Mouse (Mus musculus): ENCODE data around the gene Psmg4. TPM values are rescaled to one million over a fixed set of nuclear protein-coding genes. Genes with fewer than 3 reads are reported as not detected.

Psmg4 gene
- polyA plus RNA-seq, 1 experiment from 2014 or later, result 82.3 TPM

DNA sequence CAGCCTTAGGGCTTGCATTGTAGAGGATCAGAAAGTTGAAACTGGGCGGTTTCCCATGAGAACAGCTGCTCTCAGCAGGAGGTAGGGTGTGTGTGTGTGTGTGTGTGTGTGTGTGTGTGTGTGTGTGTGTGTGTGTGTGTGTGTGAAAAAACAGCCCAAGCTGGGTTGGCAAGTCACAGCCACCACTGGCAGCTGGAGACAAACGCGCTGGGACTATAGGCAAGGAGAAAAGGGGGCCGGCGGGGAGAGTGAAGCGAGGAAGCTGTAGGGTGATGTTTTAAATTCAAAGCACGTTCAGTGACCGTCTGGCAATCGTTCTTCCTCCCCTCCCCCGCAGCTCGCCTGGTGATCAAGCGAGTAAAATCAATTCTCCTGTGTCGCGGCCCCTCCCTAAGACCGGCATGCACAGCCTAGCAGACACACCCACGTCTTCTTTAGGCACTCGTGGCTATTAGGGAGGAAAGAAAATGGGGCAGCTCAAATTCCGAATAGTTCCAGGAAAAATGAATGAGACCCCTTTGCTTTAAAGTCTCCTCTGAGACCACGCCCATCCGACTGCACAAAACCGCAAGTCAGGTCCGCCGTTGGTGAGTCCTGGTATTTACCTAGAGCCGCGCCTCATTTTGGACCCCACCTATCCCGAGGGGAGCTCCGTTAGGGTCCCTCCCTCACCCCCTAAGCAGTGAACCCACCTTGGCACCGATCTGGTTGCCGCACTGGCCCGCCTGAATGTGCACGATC lies 33.1 kb upstream of the Psmg4 start:
- under 1% methylated on average over 30 of the region's 31 CpGs for WGBS
- Histone ChIP-seq H3K4me1 (replicated peaks; ENCODE audit: control insufficient read depth, insufficient read depth, low read length) (peaks cover 43% of the 10 kb centered on the region), H3K27me3 (replicated peaks; ENCODE audit: control insufficient read depth, insufficient read depth, low read length) (no peaks in the 10 kb centered on the region), H3K4me3 (replicated peaks; ENCODE audit: low read length) (peak overlapping the region; percentile 99), H3K36me3 (ENCODE audit: control insufficient read depth, insufficient read depth) (peaks cover 4% of the 10 kb centered on the region; the same call in 1 of the 2 replicates), H3K27ac (ENCODE audit: low read length) (peak overlapping the region; percentile 100), H3K9me3 (ENCODE audit: control insufficient read depth, low read length) (no peaks in the 10 kb centered on the region), H3K9ac (replicated peaks; ENCODE audit: low read depth, low read length) (peak overlapping the region; percentile 99), H3K4me2 (ENCODE audit: low read length) (peak overlapping the region; percentile 98)
- peak; percentile 2; the same call in 1 of the 2 replicates for ATAC-seq

DNA sequence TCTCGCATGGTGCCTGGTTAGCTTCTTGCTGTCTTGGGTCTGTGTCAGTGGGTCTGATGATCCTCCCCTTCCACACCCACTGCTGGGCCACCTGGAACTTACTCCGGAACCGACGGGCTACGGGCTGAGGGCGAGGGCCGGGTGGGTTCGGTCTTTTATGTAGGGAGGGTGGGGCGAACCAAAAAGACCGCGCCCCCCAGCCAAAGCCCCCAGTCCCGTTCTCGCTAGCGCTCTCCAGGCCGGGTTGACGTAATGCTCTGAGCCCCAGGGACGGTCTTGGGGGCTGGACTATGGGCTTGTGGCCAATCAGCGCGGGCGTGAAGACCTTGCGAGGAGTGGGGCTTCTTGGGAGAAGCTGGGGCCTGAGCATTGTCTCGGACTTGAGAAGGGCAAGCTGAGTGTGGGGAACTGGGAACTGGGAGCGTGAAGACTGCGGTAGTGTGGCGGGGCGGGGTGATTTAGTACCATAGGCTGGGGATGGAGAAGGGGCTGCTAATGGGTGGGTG lies 32.5 kb upstream of the Psmg4 start, which contains the start of gene Tubb2b:
Gene Tubb2b, minus strand, starts transcription at position 241 of the 506 bp plus-strand sequence.
- WGBS, result 0% methylated on average over 26 of the region's 26 CpGs

DNA sequence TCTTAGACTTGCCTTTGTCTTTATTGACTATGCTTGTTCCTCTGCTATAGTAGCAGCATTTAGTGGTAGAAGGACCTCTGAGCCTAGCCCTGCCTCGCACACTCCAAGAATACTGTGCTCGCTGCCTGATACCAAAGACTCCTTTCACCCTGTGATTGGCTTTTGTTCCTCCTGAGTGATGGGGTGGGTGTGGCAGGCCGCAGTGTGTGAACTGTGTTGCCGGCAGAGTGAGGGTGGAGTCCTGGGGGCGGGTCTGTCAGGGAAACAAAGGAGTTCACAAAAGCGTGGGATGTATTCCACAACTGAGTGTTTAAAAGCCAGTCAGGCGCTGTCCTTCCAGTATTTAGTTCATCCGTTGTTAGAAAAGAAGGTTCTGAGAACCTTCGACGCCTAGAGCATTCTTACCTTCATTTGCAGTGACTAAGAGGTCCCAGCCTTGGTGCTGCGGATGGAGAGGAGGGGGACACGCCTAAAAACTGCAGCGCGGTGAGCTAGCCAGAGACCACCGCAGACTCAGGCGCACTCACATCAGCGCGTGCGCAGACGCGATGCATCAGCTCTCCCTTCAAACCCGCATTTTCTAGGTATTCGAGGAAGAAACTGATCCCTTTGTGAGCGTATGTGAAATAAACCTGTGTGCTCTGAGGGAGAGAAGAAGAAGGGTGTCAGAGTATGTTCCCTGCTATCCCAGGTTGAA lies 31.6 kb upstream of the Psmg4 start:
- peak; percentile 68 for ATAC-seq
- Histone ChIP-seq H3K27ac (ENCODE audit: low read length) (peak overlapping the region; percentile 100), H3K36me3 (ENCODE audit: control insufficient read depth, insufficient read depth) (peaks cover 4% of the 10 kb centered on the region; the same call in 1 of the 2 replicates), H3K9ac (replicated peaks; ENCODE audit: low read depth, low read length) (peak overlapping the region; percentile 99), H3K4me3 (replicated peaks; ENCODE audit: low read length) (peak overlapping the region; percentile 99), H3K4me2 (ENCODE audit: low read length) (peak overlapping the region; percentile 98), H3K27me3 (replicated peaks; ENCODE audit: control insufficient read depth, insufficient read depth, low read length) (no peaks in the 10 kb centered on the region), H3K9me3 (ENCODE audit: control insufficient read depth, low read length) (no peaks in the 10 kb centered on the region), H3K4me1 (replicated peaks; ENCODE audit: control insufficient read depth, insufficient read depth, low read length) (peaks cover 42% of the 10 kb centered on the region)
- WGBS, result 0% methylated on average over 24 of the region's 24 CpGs

More for the DNA sequence above, 32.5 kb upstream of the Psmg4 start, which contains the start of gene Tubb2b:
- Histone ChIP-seq H3K27me3 (replicated peaks; ENCODE audit: control insufficient read depth, insufficient read depth, low read length) (no peaks in the 10 kb centered on the region), H3K27ac (ENCODE audit: low read length) (peak within 1 kb of the TSS; percentile 100), H3K4me2 (ENCODE audit: low read length) (peak within 1 kb of the TSS; percentile 98), H3K9me3 (ENCODE audit: control insufficient read depth, low read length) (no peaks in the 10 kb centered on the region), H3K36me3 (ENCODE audit: control insufficient read depth, insufficient read depth) (peaks cover 4% of the 10 kb centered on the region; the same call in 1 of the 2 replicates), H3K9ac (replicated peaks; ENCODE audit: low read depth, low read length) (peak within 1 kb of the TSS; percentile 99), H3K4me3 (replicated peaks; ENCODE audit: low read length) (peak within 1 kb of the TSS; percentile 99), H3K4me1 (replicated peaks; ENCODE audit: control insufficient read depth, insufficient read depth, low read length) (peaks cover 42% of the 10 kb centered on the region)
- ATAC-seq, result peak; percentile 90

DNA sequence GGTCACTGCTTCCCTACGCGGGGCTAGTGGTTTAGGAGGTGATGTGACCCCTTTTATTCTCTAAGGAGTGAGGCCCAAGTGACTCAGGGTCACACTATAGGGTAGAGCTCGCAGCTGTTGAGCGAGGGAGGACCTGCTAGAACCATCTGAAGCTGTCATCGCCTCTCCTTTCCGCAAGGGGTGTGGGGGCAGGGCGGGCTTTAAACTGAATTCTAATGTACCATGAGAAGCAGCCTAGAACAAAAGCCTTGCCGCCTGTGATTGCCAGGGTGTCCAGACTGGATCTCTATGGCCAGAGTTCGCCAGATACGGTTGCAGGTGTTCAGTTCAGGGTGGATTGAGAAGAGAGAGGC lies 31.1 kb upstream of the Psmg4 start:
- WGBS, result under 1% methylated on average over 10 of the region's 10 CpGs

DNA sequence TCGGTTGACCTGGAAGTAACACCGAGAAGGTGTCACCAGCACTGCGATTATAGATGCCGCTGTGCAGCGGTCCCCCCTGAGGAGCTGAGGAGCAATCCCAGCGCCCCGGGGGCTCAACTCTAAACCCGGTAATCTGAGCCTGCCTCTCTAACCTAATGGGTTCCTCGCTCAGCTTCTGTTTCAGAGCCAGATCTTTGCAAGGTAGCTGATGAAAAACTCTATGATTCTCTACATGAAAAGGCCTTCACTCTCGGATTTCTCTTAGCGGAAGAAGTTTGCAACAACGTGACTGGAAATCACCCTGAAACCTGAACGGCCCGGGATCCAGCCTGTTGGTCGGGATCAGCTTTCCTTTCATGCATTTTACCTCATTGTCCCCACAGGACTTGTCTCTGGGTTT lies 30.5 kb upstream of the Psmg4 start:
- no peaks in the 10 kb centered on the region for H3K36me3 ChIP-seq (ENCODE audit: control insufficient read depth, insufficient read depth)
- peak overlapping the region; percentile 100 for H3K27ac ChIP-seq (ENCODE audit: low read length)
- H3K4me2 ChIP-seq (ENCODE audit: low read length), result peak overlapping the region; percentile 98
- WGBS, result 2% methylated on average over 15 of the region's 15 CpGs
- no peaks in the 10 kb centered on the region for H3K27me3 ChIP-seq (replicated peaks; ENCODE audit: control insufficient read depth, insufficient read depth, low read length)
- no peak for ATAC-seq
- peaks cover 52% of the 10 kb centered on the region for H3K4me1 ChIP-seq (replicated peaks; ENCODE audit: control insufficient read depth, insufficient read depth, low read length)
- H3K9ac ChIP-seq (replicated peaks; ENCODE audit: low read depth, low read length), result peak overlapping the region; percentile 99
- no peaks in the 10 kb centered on the region for H3K9me3 ChIP-seq (ENCODE audit: control insufficient read depth, low read length)
- peak overlapping the region; percentile 99 for H3K4me3 ChIP-seq (replicated peaks; ENCODE audit: low read length)

More for the DNA sequence above, 31.1 kb upstream of the Psmg4 start:
- peak; percentile 22 for ATAC-seq
- H3K4me1 ChIP-seq (replicated peaks; ENCODE audit: control insufficient read depth, insufficient read depth, low read length), result peaks cover 47% of the 10 kb centered on the region
- H3K36me3 ChIP-seq (ENCODE audit: control insufficient read depth, insufficient read depth), result peaks cover under 1% of the 10 kb centered on the region; the same call in 1 of the 2 replicates
- peak overlapping the region; percentile 98 for H3K4me2 ChIP-seq (ENCODE audit: low read length)
- peak overlapping the region; percentile 99 for H3K9ac ChIP-seq (replicated peaks; ENCODE audit: low read depth, low read length)
- H3K9me3 ChIP-seq (ENCODE audit: control insufficient read depth, low read length), result no peaks in the 10 kb centered on the region
- H3K27ac ChIP-seq (ENCODE audit: low read length), result peak overlapping the region; percentile 100
- H3K4me3 ChIP-seq (replicated peaks; ENCODE audit: low read length), result peak overlapping the region; percentile 99
- H3K27me3 ChIP-seq (replicated peaks; ENCODE audit: control insufficient read depth, insufficient read depth, low read length), result no peaks in the 10 kb centered on the region

DNA sequence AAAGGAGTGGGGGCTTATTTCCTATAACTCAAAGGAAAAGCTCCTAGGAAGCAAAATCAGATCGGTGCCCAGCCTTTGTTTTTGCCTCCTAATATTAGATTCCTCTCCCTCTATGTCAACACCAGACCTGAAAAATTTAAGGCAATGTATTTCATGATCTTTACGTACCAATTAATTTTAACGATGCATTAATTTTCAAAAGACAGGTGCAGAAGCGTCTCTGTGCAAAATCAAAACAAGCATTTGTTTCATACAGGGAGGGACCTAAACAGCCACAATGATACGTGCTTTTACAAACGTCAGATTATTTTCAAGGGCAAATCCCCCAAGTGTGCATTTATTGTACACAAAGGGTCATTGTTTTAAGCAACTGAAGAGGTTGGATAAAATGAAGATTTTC lies 29.9 kb upstream of the Psmg4 start:
- H3K4me3 ChIP-seq (replicated peaks; ENCODE audit: low read length), result peak overlapping the region; percentile 99
- no peak for ATAC-seq
- no peaks in the 10 kb centered on the region for H3K36me3 ChIP-seq (ENCODE audit: control insufficient read depth, insufficient read depth)
- H3K4me2 ChIP-seq (ENCODE audit: low read length), result peak overlapping the region; percentile 98
- H3K9ac ChIP-seq (replicated peaks; ENCODE audit: low read depth, low read length), result peak overlapping the region; percentile 99
- no peaks in the 10 kb centered on the region for H3K27me3 ChIP-seq (replicated peaks; ENCODE audit: control insufficient read depth, insufficient read depth, low read length)
- WGBS, result 1% methylated on average over 6 of the region's 6 CpGs
- no peaks in the 10 kb centered on the region for H3K9me3 ChIP-seq (ENCODE audit: control insufficient read depth, low read length)
- H3K27ac ChIP-seq (ENCODE audit: low read length), result peak overlapping the region; percentile 100
- H3K4me1 ChIP-seq (replicated peaks; ENCODE audit: control insufficient read depth, insufficient read depth, low read length), result peaks cover 52% of the 10 kb centered on the region

DNA sequence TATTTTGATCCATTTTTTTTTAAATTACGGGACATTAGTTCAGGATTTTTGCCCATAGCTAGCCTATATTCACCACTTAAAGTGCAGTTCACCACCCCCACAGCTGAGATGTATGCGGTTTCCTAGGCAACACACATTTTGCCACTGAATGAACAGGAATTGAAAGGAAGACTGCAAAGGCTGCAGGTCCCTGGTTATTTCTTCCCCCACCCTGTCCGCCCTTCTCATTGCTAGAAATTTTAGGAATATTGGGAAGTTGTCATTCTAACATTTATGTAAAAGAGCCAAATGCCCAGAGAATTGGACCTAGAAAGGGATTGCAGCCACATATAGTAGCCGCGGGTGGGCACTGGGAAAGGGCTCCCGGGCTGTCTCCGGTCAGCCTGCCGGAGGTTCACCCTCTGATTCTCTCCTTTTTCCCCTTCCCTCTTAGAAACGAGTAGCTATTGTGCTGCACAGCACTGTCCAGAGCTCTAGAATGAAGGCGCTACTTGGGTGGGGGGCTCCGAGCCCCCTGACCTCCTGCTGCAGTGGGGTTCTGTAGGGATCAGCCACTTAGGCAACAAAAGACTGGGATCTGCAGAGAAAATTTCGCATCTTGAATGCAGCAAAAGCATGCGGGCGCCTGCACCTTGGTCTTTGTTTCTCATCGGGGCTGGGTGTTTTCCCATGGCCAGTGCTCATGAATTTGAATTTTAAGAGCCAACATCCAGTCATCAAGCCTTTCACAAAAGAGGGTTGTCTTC lies 29.3 kb upstream of the Psmg4 start:
- no peak for ATAC-seq
- Histone ChIP-seq H3K9ac (replicated peaks; ENCODE audit: low read depth, low read length) (peak overlapping the region; percentile 99), H3K4me1 (replicated peaks; ENCODE audit: control insufficient read depth, insufficient read depth, low read length) (peaks cover 52% of the 10 kb centered on the region), H3K4me3 (replicated peaks; ENCODE audit: low read length) (peak overlapping the region; percentile 99), H3K27ac (ENCODE audit: low read length) (peak overlapping the region; percentile 100), H3K9me3 (ENCODE audit: control insufficient read depth, low read length) (no peaks in the 10 kb centered on the region), H3K27me3 (replicated peaks; ENCODE audit: control insufficient read depth, insufficient read depth, low read length) (no peaks in the 10 kb centered on the region), H3K4me2 (ENCODE audit: low read length) (peak overlapping the region; percentile 98), H3K36me3 (ENCODE audit: control insufficient read depth, insufficient read depth) (no peaks in the 10 kb centered on the region)
- WGBS, result under 1% methylated on average over 15 of the region's 15 CpGs

DNA sequence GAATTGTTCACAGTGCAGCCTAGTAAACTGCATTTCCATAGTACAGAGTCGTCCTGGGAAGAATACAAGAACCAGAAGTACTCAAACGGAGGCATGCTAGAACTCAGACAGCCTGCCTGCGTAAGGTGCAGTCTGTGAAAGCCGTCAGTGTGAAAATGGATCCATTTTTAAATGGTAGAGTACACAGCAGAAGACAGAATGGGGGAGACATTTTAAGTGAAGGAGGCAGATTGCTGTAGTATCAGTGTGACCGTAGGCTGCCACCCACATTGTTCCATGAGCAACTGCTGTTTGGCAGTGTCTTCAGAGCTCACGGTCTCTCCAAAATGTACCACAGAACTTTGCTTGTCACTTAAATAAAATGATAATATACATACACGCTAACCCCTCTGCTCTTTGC lies 28.5 kb upstream of the Psmg4 start:
- Histone ChIP-seq H3K27me3 (replicated peaks; ENCODE audit: control insufficient read depth, insufficient read depth, low read length) (no peaks in the 10 kb centered on the region), H3K36me3 (ENCODE audit: control insufficient read depth, insufficient read depth) (no peaks in the 10 kb centered on the region), H3K4me2 (ENCODE audit: low read length) (peak overlapping the region; percentile 98), H3K4me1 (replicated peaks; ENCODE audit: control insufficient read depth, insufficient read depth, low read length) (peaks cover 52% of the 10 kb centered on the region), H3K27ac (ENCODE audit: low read length) (peak overlapping the region; percentile 100), H3K9ac (replicated peaks; ENCODE audit: low read depth, low read length) (peak overlapping the region; percentile 99), H3K9me3 (ENCODE audit: control insufficient read depth, low read length) (no peaks in the 10 kb centered on the region), H3K4me3 (replicated peaks; ENCODE audit: low read length) (peak overlapping the region; percentile 99)
- 10% methylated on average over 7 of the region's 7 CpGs for WGBS
- ATAC-seq, result no peak

Data from forebrain, embryonic 16.5 days (tissue).